Mouse (Mus musculus) right cerebral cortex, adult 18-20 months (tissue): ENCODE measurements around the gene Stradb.
"Not testable (repeated sequence)": the region's sequence is repeated elsewhere in the genome, so short reads cannot be mapped to it uniquely, and the experiment has no call there.

Experiments used
- DNase-seq: peaks from one replicate; pipeline ENCODE4 v3.0.0; 2022; ENCODE audit warnings: mixed read lengths

Gene Stradb

DNA sequence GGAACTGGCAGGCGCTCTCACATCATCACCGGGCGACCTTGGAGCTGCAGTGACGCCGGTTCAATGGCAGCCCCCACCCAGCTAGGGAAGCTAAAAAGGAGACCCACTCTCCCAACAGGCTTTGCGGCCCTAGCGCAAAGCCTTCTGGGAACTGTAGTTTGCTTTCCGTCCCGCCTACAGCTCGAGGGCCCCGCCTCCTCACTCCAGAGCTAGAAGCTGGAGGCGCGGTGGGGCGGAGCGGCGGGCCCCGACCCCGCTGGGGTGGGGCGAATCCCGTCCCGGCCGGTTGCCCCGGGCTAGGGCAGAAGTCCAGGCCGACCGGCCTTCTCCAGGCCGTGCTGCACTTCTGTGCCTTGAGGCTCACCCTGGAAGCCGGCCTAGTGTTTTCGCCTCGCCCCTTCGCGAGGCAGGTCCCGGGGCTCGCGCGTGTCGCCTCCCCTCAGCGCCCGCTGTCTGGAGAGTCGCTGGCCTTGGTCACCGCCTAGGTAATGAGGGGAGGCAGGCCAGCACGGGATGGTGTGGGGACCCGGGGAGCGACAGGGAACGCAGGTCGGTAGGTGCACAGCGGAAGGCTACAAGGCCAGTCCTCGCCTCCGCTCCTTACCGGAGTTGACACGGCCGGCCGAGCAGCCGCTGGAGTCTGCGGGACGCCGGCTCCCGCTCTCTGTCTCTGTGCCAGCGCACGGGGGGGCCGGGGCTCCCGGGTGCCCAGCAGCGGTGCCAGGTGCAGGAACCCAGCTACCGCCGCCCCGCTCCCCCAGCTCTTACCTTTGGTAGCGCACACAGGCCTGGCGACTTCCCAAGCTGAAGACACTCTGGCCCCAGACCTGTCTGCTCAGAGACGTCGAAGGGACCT, at the start of gene Stradb, which contains the start of gene Trak2:
Gene Stradb (plus strand): TSS at position 157 of the 856 bp plus-strand sequence.
Gene Trak2 (minus strand): TSS at position 65 of the 856 bp plus-strand sequence.
- DNase-seq = peak; percentile 97

DNA sequence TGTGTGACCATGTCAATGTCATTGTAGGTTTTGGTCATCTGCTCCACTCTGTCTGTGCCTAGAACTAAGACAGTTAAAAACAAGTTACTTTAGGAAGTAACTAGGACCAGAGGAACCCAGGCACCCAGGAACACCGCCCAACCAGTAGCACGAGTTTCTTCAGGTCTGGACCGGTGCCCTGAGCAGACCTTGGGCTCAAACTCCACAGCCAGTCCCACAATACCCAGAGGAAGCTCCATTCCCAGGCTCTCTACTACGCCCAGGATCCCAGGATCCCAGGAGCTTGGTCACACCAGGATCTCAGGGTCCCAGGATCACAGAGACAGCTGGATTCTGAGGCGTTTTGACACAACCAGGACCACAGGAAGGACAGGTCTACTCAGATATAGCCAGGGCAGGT, 46.7 kb upstream of the Stradb start:
- no peak for DNase-seq

DNA sequence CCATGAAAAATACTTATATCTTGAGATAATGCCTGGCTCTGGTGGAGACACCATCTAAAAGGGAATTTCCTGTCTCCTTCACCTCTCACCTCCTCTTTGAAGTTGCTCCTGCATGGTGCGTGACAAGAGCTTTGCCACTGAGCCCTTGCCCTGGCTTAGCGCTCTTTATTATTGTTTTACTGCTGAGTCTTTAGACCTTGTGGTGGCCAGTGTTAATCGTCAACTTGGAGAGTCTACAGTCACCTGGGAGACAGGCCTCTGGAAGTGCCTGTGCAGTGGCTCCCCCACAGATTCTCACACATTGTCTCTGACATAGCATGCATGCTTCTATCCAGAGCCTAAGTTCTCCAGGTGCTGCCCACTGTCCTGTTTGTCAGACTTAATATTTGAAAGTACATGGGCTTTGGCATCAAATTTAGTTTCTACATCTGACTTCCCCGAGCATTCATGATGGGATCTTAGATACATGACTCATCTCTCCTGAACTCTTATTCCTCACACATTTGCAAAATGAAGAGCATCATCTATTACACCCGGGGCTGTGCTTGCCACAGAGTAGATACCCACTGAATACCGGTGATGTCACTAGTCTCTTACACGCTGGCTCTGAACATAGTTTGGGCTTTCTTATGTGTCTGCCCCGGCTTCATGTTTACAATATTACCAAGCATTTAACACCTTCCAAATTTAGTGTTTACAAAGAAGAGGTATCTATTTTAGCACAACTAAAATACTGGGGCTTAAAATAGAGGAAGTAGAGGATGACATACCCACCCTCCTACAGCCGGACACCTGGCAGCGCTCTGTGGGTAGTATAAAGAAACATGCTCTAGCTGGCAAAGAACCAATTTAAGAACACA, 36.3 kb upstream of the Stradb start:
- DNase-seq = no peak

DNA sequence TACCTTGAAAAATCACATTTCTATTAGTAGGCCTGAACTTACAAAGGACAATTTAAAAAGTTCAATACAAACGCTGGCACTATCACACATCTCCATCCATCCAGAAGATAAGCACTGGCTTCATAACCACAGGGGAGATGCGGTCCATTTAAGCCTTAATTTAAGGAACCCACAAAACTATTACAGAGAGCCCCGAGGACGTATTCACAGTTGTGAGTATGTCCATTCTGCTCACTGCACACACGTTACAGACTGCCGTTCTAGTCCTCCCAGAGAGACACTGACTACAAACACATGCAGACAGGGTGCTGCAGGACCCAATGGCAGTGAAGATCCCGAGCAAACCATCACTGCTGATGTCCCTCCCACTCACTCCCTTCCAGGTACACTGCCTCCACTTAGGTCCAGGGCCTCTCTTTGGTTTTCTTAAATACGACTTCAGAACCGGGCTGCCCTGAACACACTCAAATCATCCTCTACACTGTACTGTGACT, 35.7 kb upstream of the Stradb start:
- DNase-seq = no peak

DNA sequence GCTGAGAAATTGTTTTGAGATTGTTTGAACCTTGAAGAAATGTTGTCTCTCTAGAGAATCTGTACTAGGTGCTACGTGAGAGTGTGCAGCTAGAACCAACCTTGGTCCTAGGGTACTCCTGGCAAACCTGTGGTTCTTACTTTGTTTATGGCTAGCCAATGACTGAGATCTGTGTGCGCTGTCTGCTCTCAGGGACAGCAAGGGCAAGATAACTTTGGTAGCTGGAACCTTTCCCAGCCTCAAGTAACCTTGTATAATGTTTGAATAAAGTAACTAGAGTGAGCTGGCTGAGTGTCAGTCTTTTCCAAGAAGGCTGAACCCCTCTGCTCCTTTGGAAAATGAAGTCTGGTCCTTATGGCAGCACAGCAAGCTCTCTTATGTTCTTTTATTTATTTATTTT, 27.8 kb upstream of the Stradb start:
- DNase-seq = no peak

DNA sequence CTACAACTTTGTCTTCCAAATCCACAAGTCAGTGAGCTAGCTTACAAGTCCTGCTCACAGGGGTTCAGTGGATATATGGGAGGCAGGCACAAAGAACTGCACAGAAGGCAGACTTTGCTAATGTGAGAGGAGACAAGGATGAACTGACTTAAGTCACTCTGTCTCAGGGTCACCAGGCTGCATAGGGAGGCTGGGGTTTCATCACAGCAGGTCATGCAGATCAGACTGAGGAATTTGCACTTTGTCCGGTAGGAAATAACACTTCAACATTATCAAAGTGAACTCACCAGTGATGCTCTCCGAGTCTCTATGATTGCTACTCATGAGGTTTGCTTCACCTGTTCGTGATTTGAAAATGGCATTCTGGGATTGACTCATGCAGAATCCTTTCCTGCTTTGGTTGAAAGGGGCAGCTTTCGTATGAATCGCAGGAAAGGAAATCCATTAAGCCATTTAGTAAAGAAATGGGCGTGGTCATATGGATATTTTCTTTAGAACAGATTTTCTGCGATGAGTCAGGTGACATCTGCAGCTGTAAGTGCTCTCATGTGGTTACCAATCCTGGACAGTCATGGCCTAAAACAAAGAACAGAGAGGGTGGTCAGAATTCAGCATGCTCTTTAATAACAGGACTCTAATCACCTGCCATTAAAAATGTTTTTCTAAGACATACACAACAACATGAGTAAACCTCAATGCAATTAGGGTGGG, 27.2 kb upstream of the Stradb start:
- no peak for DNase-seq

DNA sequence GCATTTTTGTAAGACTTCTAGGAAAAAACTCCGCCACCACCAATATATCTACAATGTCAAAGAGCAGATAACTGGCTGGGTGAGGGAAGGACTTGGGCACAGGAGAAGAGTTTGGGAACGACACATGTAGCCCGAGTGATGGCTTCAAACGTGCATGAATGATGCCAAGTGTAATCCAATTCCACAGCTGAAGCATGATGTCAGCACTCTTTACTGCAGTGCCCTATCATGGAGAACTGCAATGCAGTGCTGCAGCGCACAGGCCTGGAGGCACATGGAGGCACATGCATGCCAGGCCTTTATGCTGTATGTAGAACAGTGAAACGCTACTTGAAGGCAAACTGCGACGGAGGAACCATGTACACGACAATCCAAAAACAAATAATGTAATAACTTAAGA, 26.6 kb upstream of the Stradb start:
- no peak for DNase-seq

DNA sequence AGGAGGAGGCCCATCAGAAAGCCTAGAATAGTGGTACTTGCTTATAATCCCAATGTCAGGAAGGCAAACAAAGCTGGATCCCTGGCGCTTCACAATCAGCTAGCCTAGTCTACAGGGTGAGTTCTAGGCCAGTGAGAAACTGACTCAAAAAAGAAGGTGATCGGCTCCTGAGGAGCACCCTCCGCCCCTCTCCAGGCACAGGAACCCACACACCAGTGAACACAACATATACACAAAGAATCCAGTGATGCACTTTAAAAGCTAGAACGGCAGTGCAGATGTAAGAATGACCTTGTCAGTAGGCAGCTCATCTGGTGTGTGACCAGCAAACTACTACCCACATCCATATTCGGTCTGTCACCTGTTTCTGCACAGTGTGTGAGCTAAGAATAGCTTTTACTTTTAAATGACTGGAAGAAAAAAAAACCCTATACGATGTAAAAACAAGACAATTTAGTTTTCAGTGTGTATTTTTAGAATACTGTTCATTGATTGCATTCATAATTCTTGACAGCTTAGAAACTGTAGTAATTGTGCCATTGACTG, 23.7 kb upstream of the Stradb start:
- DNase-seq = no peak

DNA sequence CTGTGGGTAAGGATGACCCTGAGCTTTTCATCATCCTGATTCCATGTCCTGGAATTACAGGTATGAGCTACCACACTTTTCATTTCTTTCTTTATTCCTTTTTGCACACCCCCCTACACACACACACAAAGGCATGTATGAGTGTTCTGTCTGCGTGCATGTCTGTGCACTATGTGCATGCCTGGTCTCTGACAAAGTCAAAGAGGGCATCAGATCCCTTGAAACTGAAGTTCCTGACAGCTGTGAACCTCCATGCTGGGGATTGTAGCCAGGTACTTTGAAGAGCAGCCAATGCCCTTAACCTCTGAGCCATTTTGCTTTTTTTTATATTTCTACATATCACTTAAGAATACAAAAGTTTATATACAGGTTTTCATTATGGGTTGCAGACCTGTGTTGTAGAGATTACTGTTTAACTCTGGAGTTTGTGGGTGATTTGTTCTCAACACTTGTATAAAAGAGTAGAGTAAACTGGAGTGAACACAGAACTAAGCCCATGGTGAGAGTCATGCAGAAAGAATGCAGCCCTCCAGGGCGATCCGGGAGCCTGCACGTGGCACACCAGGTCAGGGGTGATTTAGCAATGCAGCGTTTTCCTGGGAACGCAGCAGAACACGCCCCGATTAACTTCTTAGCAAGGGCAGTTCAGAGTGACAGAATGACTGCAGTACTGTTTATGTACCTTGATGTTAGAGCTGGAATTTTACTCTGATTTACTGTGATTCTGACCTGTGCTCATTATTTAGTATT, 22.2 kb upstream of the Stradb start:
- no peak for DNase-seq

DNA sequence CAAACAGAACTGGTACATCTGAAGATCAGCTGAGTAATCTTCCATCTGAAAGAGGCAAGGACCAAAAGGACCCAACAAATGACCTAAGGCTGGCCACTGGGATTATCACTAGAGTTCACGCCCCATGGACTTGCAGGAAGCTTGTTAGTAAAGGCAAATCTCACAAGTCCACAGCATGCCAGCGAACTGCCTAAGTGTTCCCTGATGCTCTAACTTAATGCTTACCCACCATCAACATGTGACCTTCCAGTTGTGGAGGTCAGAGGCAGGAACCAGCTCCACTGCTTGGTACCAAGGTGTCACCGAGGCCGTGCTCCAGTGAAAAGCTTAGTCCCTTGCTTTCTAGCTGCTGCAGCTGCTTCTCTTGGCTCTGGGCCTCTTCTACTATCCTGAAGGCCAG, 21.5 kb upstream of the Stradb start:
- DNase-seq = no peak

DNA sequence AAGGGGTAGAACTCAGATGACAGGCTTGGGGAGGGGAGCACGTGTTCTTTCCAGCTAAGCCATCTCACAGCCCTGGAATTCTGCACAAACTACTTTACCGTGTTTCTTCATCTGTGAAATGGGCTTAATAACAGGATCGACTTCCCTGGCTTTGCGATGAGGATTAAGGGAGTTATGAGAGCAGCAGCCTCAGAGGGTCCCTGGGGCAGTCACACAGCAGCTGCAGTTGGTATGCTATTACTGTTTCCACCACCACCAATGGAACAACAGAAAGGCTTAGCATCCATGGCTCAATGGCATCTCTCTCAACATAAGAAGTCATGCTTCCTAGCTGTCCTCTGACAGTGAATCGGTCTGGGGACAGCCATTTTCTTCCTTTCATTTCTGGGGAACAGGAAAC, 20.8 kb upstream of the Stradb start:
- no peak for DNase-seq

DNA sequence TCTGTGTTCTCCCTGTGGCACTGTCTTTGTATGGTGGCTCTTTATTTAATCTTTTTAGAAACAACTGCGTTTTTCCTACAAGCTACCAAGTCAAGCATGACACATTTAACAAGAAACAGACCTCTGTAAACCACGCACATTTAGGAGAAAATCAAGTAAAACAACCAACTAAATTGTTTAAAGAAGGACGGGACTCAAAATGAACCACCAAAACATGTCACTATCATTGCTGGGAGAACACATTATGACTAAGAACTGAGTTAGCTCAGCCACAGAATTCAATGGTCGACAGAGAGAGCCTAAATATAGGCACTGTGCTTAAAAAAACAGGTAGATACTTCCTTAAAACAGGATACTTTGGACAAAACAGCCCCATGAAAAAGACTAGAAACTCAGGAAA, 20.3 kb upstream of the Stradb start:
- DNase-seq = no peak

DNA sequence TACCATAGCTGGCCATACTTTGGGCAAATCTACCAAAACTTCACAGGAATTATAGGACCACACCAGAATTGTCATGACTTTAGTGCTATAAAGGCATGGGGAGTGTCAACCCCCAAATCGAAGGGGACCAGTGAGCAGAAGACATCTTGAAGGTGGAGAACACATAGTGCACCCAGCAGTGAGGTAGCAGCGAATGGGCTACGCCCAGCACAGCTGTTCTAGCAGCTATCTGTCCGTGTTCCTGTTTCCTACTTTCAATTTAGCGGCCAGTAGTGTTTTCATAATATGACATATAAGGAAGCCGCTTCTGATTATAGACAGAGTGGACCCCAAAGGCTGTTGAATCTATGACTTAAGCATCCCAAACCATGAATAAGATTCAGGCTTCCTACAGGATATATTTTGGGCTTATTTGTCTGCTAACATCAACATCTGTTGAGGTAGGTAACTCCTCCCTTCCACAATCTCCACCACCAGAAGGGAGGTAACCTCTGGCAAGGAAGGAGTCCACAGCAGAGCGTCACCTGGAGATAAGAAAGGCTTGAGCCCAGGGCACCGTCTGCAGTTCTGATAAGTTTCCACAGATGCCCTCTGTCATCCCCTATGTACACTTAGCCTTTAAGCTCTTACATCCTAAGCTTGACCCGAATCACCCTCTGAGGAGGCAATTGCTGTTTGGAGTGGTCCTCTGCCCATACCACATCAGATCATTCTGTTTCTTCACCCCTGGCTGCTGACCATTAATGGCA, 19.5 kb upstream of the Stradb start:
- DNase-seq = no peak

DNA sequence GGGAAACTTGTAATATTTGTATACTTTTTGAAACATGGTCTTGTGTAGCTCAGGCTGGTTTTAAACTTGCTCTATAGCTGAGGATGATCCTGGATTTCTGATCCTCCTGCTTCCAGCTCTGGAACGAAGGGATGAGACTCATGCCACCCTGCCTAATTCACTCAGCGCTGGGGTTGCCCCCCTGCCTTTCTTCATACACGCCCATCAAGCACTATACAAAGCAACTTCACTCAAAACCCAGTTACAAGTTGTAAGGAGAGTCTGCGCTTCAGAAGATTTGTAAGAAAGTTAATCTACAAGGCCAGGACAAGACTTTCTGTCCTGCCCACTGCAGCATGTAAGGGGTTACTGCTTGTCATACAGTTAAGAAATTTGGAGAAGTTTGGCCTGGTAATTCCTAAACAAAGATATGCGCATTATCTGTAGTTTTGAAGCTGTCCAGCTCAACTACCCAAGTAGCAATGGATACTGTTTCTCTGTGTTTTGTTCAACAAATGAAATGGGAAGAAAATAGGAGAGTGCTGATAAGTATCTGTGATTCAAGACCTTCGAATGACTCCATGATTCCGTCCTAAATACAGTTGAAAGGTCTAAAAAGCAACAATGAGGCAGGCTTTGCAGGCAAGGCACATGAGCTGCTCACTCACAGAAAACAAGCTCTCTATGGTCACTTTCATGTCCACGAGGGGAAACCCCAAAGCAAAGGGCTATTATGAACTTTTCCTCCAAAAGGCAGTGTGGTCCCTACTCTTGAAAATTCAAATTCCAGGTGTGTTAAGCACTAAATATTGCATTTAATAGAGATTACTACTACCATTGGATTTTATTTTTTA, 18.5 kb upstream of the Stradb start:
- DNase-seq = no peak

DNA sequence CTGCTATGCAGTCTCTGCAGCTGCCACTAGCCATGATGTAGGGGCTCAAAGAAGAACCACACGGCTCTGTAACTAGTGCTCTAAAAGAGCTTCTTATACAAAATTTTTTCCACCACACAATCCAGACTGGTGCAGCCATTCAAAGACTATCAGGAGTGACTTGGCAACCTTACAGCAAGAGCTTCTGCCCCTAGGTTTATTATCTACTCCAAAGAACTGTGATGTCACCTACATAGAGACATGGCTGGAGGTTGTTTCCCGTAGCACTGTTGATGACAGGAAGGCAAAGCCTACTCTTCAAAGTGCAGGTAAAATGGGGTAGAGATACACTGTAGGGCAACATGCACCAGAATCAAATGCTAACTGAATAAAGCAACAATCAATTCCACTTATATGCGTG, 17.6 kb upstream of the Stradb start:
- DNase-seq = no peak

DNA sequence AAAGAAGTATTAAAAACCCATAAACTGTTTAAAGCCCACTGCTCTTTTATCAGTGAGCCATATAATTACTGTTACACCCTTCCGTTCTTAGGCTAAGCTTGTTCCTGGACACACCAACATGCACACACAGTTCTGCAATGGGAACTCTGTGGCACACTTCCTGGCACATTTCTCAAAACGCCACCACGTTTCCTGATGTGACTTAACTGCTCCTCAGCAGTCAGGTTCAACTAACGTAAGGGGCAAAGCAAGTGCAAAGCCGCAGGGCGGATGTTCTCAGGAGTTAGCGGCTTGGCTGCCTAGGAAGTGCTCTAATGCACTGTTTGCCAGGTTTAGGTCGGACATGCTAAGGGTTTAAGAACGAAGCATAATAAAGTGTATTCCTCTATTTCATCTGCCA, 17.1 kb upstream of the Stradb start:
- DNase-seq = no peak

DNA sequence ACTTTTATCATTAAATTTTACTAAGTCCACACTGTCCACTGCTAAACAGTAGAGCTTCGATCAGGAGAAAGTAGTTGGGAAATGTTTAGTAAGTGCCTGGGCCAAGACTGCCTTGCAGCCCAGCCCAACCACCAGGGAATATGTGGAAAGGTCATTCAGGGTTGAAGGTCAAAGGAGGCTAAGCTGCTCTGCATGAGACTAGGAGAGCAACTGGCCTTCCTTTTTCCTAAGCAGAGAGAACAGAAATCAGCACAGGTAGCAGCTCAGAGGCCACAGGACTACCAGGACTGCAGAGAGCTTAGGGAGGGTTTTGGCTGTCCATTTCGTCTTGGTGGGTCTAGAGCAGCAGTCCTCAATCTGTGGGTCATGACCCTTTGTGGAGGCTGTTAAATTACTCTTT, 15.4 kb upstream of the Stradb start:
- no peak for DNase-seq

DNA sequence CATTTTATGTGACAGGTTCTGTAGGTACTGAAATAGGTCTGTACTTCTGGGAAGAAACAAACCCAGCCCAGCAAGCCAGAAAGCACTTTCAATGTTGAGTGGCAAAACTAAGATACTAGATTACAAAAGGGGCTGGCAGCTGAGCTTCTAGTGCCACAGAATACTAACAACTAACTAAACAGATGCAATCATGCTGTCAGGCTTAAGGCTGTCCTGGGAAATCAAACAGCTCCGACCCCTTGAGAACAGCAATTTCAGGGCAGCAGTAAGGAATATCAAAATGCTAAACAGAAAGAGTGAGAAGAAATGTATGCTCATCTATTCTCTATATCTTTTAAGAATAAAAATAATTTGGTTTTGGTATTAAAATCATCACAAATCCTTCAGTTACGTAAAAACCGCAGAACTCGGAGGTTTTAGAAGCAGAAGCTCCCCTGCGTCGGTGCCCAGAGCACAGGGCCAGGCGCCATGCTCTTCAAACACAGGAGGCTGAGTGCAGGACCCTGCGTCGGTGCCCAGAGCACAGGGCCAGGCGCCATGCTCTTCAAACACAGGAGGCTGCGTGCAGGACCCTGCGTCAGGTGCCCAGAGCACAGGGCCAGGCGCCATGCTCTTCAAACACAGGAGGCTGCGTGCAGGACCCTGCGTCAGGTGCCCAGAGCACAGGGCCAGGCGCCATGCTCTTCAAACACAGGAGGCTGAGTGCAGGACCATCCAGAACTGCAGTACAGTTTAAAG, 14.4 kb upstream of the Stradb start:
- DNase-seq = not testable (repeated sequence)

DNA sequence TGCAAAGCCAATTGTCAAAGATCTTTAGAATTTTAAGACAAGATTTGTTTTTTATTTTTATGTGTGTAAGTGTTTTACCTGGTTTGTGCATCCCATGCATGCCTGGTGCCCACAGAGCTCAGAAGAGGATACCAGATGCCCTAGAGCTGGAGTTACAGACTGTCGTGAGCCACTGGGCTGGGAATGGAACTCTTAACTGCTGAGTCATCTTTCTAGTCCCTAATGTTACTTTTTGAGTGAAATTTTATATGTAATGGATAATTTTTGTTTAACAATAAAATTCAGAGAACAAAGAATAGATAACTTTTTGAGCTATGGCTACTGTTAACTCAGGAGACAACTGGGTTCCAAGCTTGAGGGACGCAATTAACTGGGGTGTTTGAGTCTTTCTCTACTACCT, 13.6 kb upstream of the Stradb start:
- no peak for DNase-seq
